Mouse (Mus musculus) lung, adult 2 months (tissue): ENCODE measurements around the gene Dffa.

Experiments
- CTCF ChIP-seq: fragments of 200-500 bp; IDR thresholded peaks from 2 replicates; pipeline ENCODE4 v1.5.1; 2011; ENCODE audit warnings: mild to moderate bottlenecking, low read length, control low read depth; ENCODE audit not compliant: insufficient read depth
- POLR2A ChIP-seq: fragments of 200-500 bp; IDR thresholded peaks from 2 replicates; pipeline ENCODE4 v1.6.1; 2011; ENCODE audit warnings: low read depth, mild to moderate bottlenecking, control low read depth, low read length, borderline replicate concordance; ENCODE audit errors: extremely low read depth

DNA sequence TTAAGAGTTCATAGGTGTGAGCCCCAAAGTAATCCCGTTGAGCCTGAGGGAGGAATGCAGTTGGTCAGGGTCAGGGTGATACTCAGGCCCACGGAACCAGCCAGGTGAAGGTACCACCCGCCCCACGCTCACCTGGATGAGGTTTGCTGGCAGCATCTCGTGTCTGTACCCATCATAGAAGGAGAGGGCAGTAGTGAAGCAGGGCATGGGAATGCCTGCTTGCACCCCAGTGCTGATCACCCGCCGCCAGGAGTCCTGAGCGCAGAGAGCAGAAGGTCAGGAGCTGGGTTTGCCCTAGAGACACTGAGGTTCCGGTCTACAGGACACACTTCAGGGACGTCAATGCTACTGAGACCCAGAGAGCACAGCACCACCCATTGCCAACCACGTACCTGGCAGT is 46.8 kb downstream of the Dffa start:
- no peak for TF ChIP-seq CTCF
- no peak for TF ChIP-seq POLR2A
